Comparison of ENCODE assay signal across 20 mouse cellular contexts in the genomic region with DNA sequence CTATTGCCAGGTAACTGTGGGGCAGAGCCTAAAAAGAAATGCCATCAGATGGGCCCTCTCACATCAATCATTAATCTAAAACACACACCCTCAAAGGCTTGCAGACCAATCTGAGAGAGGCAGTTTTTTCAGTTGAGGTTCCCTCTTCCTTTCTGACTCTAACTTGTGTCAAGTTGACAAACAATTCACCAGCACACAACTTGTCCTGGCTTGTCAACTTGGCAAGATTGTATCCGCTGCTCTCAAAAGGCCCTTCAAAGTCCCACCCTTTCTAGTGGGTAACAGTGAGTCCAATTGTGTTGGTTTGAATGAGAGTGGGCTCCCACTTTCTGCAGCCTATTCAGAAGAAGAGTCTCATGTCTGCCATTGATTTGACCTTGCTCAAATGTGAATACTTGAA. TPM values are rescaled to one million over a fixed set of nuclear protein-coding genes. Genes with fewer than 3 reads are reported as not detected.
"Had no signal": no experiment of that assay in that cellular context is flagged by ENCODE, and none has a peak within 500 bp of the region (broad histone marks: within the 10 kb centered on the region; RNA-seq: fewer than 3 reads in every experiment).

No protein-coding gene starts in this region.

- H3K9ac ChIP-seq: hindbrain, embryonic 15.5 days; limb, embryonic 13.5 days; liver, embryonic 15.5 days; neural tube, embryonic 13.5 days had no signal

- ATAC-seq: inflammation-experienced regulatory T-cells, adult 6 months; intestine, postnatal 0 days had no signal

- DNase-seq: kidney, postnatal 10 days; kidney, postnatal 4 days; midbrain, embryonic 14.5 days; right cerebral cortex, postnatal 14 days; thymus, adult 18-20 months; thymus, postnatal 25 days had no signal

- H3K4me1 ChIP-seq: hindbrain, embryonic 15.5 days; limb, embryonic 13.5 days; liver, embryonic 15.5 days; neural tube, embryonic 13.5 days had no signal

- H3K9me3 ChIP-seq: hindbrain, embryonic 15.5 days; limb, embryonic 13.5 days; liver, embryonic 15.5 days; midbrain, embryonic 10.5 days; neural tube, embryonic 13.5 days had no signal

- H3K27me3 ChIP-seq: hindbrain, embryonic 15.5 days; limb, embryonic 13.5 days; liver, embryonic 15.5 days had no signal

- H3K36me3 ChIP-seq: hindbrain, embryonic 15.5 days; limb, embryonic 13.5 days; liver, embryonic 15.5 days; midbrain, embryonic 10.5 days; neural tube, embryonic 13.5 days had no signal

- H3K27ac ChIP-seq: hindbrain, embryonic 15.5 days; layer of hippocampus, adult 2 months; limb, embryonic 13.5 days; liver, embryonic 15.5 days; midbrain, embryonic 10.5 days; neural tube, embryonic 13.5 days had no signal

- H3K4me3 ChIP-seq: hindbrain, embryonic 15.5 days; layer of hippocampus, adult 2 months; limb, embryonic 13.5 days; liver, embryonic 15.5 days; midbrain, embryonic 10.5 days; neural tube, embryonic 13.5 days had no signal

- H3K4me2 ChIP-seq: hindbrain, embryonic 15.5 days; limb, embryonic 13.5 days; liver, embryonic 11.5 days; liver, embryonic 15.5 days; neural tube, embryonic 13.5 days had no signal

RNA-seq across cellular contexts. Expression of a gene that starts 6.1 kb away (rescaled TPM):
- total RNA-seq: layer of hippocampus, adult 2 months; layer of hippocampus, postnatal 10 days had no signal
- polyA plus RNA-seq: hindbrain, embryonic 15.5 days; kidney, embryonic 14.5 days; limb, embryonic 13.5 days; midbrain, embryonic 10.5 days; midbrain, embryonic 14.5 days had no signal

RNA-seq across cellular contexts. Expression of a gene that starts 18.1 kb away (rescaled TPM):
- total RNA-seq: layer of hippocampus, adult 2 months; layer of hippocampus, postnatal 10 days; left cerebral cortex, postnatal 36 days; megakaryocyte, adult 5-6 weeks had no signal
- polyA plus RNA-seq: hindbrain, embryonic 15.5 days; inflammation-experienced regulatory T-cells, adult 6 months; kidney, embryonic 14.5 days; limb, embryonic 13.5 days; liver, embryonic 11.5 days; midbrain, embryonic 10.5 days; midbrain, embryonic 14.5 days; neural tube, embryonic 13.5 days; urinary bladder, adult 2 months had no signal

RNA-seq across cellular contexts. Expression of a gene that starts 35.7 kb away (rescaled TPM):
- total RNA-seq: layer of hippocampus, adult 2 months; layer of hippocampus, postnatal 10 days; left cerebral cortex, postnatal 36 days had no signal
- polyA plus RNA-seq: inflammation-experienced regulatory T-cells, adult 6 months; midbrain, embryonic 10.5 days; midbrain, embryonic 14.5 days; neural tube, embryonic 13.5 days had no signal
